In genomic region chr9:42964366-42964765, GRCm38 (mm10) we compare ENCODE assay signal across 13 mouse cellular contexts. TPM values are rescaled to one million over a fixed set of nuclear protein-coding genes. Genes with fewer than 3 reads are reported as not detected.
DNase-seq lines count a peak whose midpoint lies in the region; ATAC-seq lines count a peak whose summit lies in the region.
"Had no signal": no experiment of that assay in that cellular context is flagged by ENCODE, and none has a peak within 500 bp of the region (broad histone marks: within the 10 kb centered on the region; RNA-seq: fewer than 3 reads in every experiment).

No protein-coding gene starts in this region.

- peaks cover 29% of the 10 kb centered on the region for H3K36me3 ChIP-seq in embryonic facial prominence, embryonic 15.5 days
- H3K36me3 ChIP-seq in embryonic facial prominence, embryonic 10.5 days (replicated peaks): peaks cover 35% of the 10 kb centered on the region

- H3K4me2 ChIP-seq in embryonic facial prominence, embryonic 15.5 days (replicated peaks): no peak overlapping the region
- H3K4me2 ChIP-seq: embryonic facial prominence, embryonic 12.5 days; heart, embryonic 13.5 days; hindbrain, embryonic 14.5 days; lung, embryonic 15.5 days; neural tube, embryonic 12.5 days had no signal

- intact Hi-C loops in heart, postnatal 14 days (cut with DNase I): no loop called here

- no peak overlapping the region for H3K4me3 ChIP-seq in embryonic facial prominence, embryonic 15.5 days (replicated peaks)
- no peak overlapping the region for H3K4me3 ChIP-seq in embryonic facial prominence, embryonic 10.5 days
- H3K4me3 ChIP-seq: embryonic facial prominence, embryonic 12.5 days; heart, embryonic 13.5 days; lung, embryonic 15.5 days; neural tube, embryonic 12.5 days had no signal

- H3K9ac ChIP-seq in embryonic facial prominence, embryonic 15.5 days: no peak overlapping the region
- H3K9ac ChIP-seq: embryonic facial prominence, embryonic 12.5 days; heart, embryonic 13.5 days; hindbrain, embryonic 14.5 days; lung, embryonic 15.5 days; neural tube, embryonic 12.5 days had no signal

- no peaks in the 10 kb centered on the region for H3K4me1 ChIP-seq in embryonic facial prominence, embryonic 15.5 days
- H3K4me1 ChIP-seq in embryonic facial prominence, embryonic 10.5 days: 0 out of 2 replicates have a peak, but pooled peaks cover 4% of the 10 kb centered on the region
- H3K4me1 ChIP-seq: heart, embryonic 13.5 days; lung, embryonic 15.5 days; neural tube, embryonic 12.5 days had no signal

- H3K9me3 ChIP-seq in embryonic facial prominence, embryonic 15.5 days (replicated peaks): no peaks in the 10 kb centered on the region
- H3K9me3 ChIP-seq in embryonic facial prominence, embryonic 10.5 days: no peaks in the 10 kb centered on the region
- H3K9me3 ChIP-seq: embryonic facial prominence, embryonic 12.5 days; heart, embryonic 13.5 days; lung, embryonic 15.5 days; neural tube, embryonic 12.5 days had no signal

- peak overlapping the region; percentile 25; the same call in 1 of the 2 replicates for H3K27ac ChIP-seq in embryonic facial prominence, embryonic 15.5 days (replicated peaks)
- no peak overlapping the region for H3K27ac ChIP-seq in embryonic facial prominence, embryonic 10.5 days (replicated peaks)
- H3K27ac ChIP-seq: embryonic facial prominence, embryonic 12.5 days; heart, embryonic 13.5 days; hindbrain, embryonic 14.5 days; lung, embryonic 15.5 days; neural tube, embryonic 12.5 days had no signal

- ATAC-seq in embryonic facial prominence, embryonic 15.5 days (ENCODE audit: insufficient number of reproducible peaks, low FRiP score, low TSS enrichment, low read depth): no peak

- no peaks in the 10 kb centered on the region for H3K27me3 ChIP-seq in embryonic facial prominence, embryonic 15.5 days
- H3K27me3 ChIP-seq in embryonic facial prominence, embryonic 10.5 days (replicated peaks; ENCODE audit: low read depth, poor library complexity, severe bottlenecking): no peaks in the 10 kb centered on the region
- H3K27me3 ChIP-seq: embryonic facial prominence, embryonic 12.5 days; heart, embryonic 13.5 days; lung, embryonic 15.5 days; neural tube, embryonic 12.5 days had no signal

- 64% methylated on average over 12 of the region's 12 CpGs for WGBS in embryonic facial prominence, embryonic 15.5 days
- 90% methylated on average over 12 of the region's 12 CpGs for WGBS in embryonic facial prominence, embryonic 10.5 days

- DNase-seq in embryonic facial prominence, embryonic 10.5 days (ENCODE audit: low spot score): no peak
- peak; percentile 71 to 78 for DNase-seq in left cerebral cortex, adult 18-20 months (ENCODE audit: low spot score in 2 of 2)
- no peak for DNase-seq in left cerebral cortex, adult 11 months (ENCODE audit: low spot score)
- peak; percentile 56 to 59 for DNase-seq in layer of hippocampus, postnatal 36 days
- DNase-seq in right cerebral cortex, postnatal 25 days: peak; percentile 69
- no peak for DNase-seq in heart, postnatal 14 days
- no peak for DNase-seq in heart, adult 8-10 months (ENCODE audit: low spot score)

RNA-seq across cellular contexts. Expression of gene Grik4, which starts 20.1 kb away (rescaled TPM):
- polyA plus RNA-seq in embryonic facial prominence, embryonic 15.5 days (2015; fragmentation: Nextera tagmentation; extraction: Ambion mirVana): 1.8 and 2.0 TPM in 2 replicates
- polyA plus RNA-seq in embryonic facial prominence, embryonic 10.5 days (2016; fragmentation: Nextera tagmentation; extraction: Ambion mirVana): 0.96 and 1.1 TPM in 2 replicates
- 10 to 100 TPM; 17.2 to 18.2 TPM for total RNA-seq in left cerebral cortex, adult 18-20 months (2021)
- total RNA-seq in layer of hippocampus, postnatal 36 days (2021): 10 to 100 TPM; 55.7 to 58.8 TPM
- not detected for total RNA-seq in heart, postnatal 14 days (2021)
- not detected for total RNA-seq in heart, adult 8-10 months (2022)

Comparison
In these comparisons a context has a peak if more than half of its experiments do, and no peak if none do; other contexts are left out.
1. DNase-seq: peak in left cerebral cortex, adult 18-20 months (2 of 2), layer of hippocampus, postnatal 36 days (2 of 2) and right cerebral cortex, postnatal 25 days (single experiment); none in embryonic facial prominence, embryonic 10.5 days (single experiment), left cerebral cortex, adult 11 months (single experiment), heart, postnatal 14 days (0 of 2) and heart, adult 8-10 months (single experiment).
2. RNA of gene Grik4, which starts 20.1 kb away (total RNA-seq): 55.7 to 58.8 TPM in layer of hippocampus, postnatal 36 days and 17.2 to 18.2 TPM in left cerebral cortex, adult 18-20 months; not detected in heart, adult 8-10 months and not detected in heart, postnatal 14 days; every median in the first group is over 10 times any median in the second.